Mouse (Mus musculus): ENCODE results near the gene Mllt3.

The Mllt3 gene

GRCm38 (mm10) chr4:87826336-87826735 is 206.8 kb downstream of the Mllt3 start:
- DNase-seq (ENCODE audit: low spot score): no peak

- DNase-seq (ENCODE audit: low spot score): no peak
These were observed 209.5 kb downstream of the Mllt3 start for GRCm38 (mm10) chr4:87823623-87824022.

DNA sequence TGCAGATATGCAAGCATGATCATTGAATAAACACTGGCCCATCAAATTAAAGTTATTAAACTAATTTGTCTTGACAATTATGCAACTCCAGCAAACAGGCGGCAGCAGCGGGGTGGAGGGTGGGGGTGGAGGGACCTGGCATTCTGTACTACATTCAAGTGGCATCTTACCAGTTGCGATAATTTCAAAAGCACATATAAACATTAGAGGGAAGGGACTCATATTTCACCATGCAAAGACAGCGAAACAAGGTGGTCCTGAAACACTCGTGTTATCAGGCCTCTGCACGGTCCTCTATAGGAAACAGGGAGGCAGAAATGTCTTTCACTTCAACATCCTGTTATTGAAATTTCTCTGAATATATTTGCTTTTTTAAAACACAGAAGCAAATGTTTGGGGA is 210.0 kb downstream of the Mllt3 start:
- DNase-seq (ENCODE audit: low spot score): no peak

DNA sequence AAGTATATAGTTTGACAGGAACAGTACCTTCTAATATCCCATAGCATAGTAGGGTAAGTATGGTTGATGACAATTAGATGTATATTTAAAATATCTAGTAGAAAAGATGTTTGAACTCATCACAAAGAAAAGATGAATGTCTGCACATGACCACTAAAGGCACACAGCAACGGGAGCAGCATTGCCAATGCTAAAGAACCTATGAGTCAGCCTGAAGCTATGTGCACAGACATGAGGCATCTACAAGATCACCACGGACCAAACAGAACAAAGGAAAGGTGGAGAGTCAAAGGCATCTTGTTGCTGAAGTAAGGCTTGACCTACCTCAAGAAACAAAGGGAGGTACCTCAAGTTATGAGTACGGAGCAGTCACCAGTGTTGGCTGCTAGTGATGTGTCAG is 212.3 kb downstream of the Mllt3 start:
- DNase-seq (ENCODE audit: low spot score): no peak

DNA sequence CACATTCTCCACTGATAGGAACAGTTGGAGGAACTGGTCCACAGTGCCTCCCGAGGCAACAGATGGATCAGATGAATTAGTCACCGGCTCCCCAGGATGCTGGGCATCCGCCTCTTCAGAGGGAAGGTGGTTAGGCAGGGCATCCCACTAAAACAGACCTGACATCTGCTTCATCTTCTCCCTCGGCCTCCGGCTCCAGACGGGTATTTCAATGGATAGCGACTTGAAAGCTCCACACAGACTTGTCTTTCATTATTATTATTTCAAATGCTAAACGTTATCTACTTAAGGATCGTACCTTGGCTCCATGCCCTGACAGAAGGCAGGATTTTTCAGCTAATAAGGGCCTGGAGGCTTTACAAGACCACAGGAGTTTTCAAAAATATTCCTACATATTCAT is 214.0 kb downstream of the Mllt3 start:
- no peak for DNase-seq (ENCODE audit: low spot score)

GRCm38 (mm10) chr4:87818276-87818675 is 214.9 kb downstream of the Mllt3 start:
- DNase-seq (ENCODE audit: low spot score): no peak

- DNase-seq (ENCODE audit: low spot score): no peak
These were observed 217.6 kb downstream of the Mllt3 start for GRCm38 (mm10) chr4:87815465-87816108.

GRCm38 (mm10) chr4:87811899-87812298 is 221.3 kb downstream of the Mllt3 start:
- no peak for DNase-seq (ENCODE audit: low spot score)

DNA sequence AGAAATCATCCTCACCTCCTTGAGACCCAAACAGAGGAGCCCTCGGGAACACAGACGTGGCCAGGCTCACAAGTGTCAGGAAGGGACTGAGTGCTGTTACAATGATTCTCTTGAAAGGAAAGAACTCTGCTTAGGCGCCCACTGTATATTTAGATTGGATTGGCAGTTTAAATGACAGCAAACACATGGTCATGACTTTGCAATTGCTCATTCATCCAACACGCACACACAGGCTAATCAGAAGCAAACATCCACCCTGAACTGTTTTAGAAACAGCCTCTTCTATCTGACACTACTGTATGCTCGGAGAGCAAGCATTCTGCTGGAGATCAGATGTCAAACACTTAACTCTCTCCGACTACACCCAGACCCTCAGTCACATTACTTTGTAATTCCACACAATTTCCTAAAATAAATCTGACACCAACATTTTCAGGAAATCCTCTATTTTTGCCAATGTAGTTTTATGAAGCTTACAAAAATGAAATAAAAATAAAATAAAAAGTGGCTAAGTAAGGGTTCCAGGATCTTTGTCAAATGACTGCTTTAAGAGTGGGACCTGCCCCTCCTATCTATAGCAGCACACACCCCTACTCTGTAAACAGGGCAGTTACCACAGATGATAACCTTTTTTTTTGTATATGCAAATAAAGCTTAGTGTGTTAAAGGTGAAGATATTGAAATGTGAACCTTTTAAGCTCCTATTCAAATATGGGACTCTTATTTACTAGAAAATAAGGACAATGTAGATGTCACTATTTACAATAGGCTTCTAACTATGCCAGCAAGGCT is 226.8 kb downstream of the Mllt3 start:
- no peak for DNase-seq (ENCODE audit: low spot score)

- DNase-seq (ENCODE audit: low spot score): no peak
These were observed 228.6 kb downstream of the Mllt3 start for GRCm38 (mm10) chr4:87804576-87804975.

DNA sequence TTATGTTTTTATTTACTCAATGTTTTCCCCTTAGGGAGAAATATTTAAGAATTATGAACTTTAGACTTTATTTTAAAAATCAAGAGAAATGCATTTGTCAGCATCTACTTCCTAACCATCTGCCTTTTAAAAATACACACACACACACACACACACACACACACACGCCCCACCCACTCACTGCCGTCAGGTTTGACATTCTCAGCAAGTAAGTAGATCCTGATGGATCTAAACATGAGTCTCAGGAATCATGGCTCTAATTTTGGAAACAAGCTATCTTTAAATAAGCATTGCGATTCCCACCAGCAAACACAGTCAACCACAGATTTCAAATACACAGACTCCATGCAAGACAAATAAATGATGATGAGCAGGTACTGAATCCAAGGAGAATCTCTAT is 229.9 kb downstream of the Mllt3 start:
- no peak for DNase-seq (ENCODE audit: low spot score)

GRCm38 (mm10) chr4:87802140-87802539 is 231.0 kb downstream of the Mllt3 start:
- DNase-seq (ENCODE audit: low spot score): no peak

GRCm38 (mm10) chr4:87801332-87801731 is 231.8 kb downstream of the Mllt3 start:
- DNase-seq (ENCODE audit: low spot score): no peak

DNA sequence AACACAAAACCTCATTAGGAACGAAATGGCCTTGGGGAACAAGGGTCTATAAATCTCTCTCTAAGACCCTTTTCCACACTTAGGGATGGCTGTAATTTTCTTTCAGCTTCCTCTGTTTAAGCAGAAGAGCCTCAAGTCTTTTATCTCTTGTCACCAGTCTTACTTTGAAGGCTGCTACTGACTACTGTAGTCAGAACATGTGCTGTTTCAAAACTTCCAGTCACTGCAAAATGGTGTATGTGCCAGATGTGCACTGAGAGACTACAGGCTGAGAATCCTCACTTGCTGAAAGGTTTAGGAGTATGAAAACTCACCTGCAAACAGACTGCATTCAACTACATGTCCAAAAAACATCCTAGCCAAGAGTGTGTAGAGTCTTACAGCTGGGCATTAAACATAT is 232.9 kb downstream of the Mllt3 start:
- DNase-seq (ENCODE audit: low spot score): no peak

DNA sequence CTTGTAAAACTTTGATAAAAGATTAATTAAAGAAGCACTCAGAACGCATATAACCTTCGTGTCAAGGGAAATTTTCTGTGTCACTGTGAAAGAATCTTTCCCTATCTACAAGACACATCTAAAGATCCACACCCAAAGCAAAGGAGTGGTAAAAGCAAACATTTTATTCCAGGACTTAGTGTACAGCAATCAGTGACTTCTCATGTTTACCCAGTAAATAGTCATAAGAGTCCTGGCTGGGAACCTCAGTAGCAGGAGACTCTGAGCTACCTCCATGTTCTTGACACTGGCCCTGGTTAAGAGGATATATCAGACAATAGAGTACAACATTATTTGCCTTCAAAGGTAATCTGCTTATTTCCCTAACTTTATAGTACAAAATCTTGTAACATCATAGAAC is 233.7 kb downstream of the Mllt3 start:
- DNase-seq (ENCODE audit: low spot score): no peak

DNA sequence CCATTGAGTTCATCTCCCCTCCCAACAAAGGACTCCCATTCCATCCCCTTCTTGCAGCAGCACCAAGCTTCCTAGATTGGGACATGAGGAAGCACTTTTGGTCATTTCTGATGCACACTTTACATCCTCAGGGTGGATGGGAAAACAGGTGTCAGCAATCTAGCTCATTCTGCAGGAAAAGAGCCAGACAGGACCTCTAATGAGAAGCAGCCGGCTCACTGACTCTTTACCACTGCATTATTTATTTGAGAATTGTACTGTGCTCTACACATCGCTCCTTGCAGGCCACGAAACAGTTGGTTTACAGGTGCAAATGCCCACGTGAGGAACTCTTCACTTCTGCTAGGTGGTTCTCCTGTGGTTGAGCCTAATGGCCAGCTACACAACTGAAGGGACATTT is 237.9 kb downstream of the Mllt3 start:
- DNase-seq (ENCODE audit: low spot score): no peak

GRCm38 (mm10) chr4:87794216-87794615 is 238.9 kb downstream of the Mllt3 start:
- no peak for DNase-seq (ENCODE audit: low spot score)

GRCm38 (mm10) chr4:87792511-87792910 is 240.7 kb downstream of the Mllt3 start:
- no peak for DNase-seq (ENCODE audit: low spot score)

DNA sequence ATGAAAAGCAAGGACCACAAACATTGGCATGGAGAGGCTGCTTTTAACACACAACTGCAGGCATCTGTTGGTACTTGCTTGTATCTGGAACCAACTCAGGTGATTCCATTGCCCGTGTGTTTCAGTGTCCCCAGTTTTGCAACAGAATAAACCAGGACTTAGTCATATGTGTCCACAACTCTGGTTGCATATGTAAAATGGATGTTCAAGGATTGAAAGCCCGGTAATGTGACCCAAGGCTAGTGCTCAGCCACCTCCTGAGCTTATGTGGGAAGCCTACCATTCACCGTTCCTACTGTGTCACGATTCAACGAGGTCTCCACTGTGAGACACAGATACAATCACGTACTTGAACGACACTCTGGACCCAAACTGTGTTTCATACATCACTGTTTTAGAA is 243.7 kb downstream of the Mllt3 start:
- DNase-seq (ENCODE audit: low spot score): no peak

DNA sequence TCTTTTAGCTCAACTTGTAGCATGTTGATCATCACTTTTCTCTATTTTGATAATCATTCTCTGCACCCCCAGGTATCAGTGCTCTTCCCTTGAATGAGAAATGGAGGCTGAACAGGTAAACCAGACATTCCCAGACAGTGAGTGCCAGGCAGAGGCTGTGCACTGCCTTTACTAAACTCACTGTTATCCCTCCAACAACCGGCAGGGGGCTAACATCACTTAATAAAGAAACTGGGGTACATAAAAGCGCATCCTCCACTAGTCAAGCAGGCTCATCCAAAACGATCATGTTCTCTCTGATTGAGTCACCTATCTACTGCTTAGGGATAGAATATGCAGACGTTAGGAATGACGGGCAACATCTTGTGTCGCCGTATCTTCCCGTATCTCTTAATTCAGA is 244.5 kb downstream of the Mllt3 start:
- DNase-seq (ENCODE audit: low spot score): peak; percentile 77

DNA sequence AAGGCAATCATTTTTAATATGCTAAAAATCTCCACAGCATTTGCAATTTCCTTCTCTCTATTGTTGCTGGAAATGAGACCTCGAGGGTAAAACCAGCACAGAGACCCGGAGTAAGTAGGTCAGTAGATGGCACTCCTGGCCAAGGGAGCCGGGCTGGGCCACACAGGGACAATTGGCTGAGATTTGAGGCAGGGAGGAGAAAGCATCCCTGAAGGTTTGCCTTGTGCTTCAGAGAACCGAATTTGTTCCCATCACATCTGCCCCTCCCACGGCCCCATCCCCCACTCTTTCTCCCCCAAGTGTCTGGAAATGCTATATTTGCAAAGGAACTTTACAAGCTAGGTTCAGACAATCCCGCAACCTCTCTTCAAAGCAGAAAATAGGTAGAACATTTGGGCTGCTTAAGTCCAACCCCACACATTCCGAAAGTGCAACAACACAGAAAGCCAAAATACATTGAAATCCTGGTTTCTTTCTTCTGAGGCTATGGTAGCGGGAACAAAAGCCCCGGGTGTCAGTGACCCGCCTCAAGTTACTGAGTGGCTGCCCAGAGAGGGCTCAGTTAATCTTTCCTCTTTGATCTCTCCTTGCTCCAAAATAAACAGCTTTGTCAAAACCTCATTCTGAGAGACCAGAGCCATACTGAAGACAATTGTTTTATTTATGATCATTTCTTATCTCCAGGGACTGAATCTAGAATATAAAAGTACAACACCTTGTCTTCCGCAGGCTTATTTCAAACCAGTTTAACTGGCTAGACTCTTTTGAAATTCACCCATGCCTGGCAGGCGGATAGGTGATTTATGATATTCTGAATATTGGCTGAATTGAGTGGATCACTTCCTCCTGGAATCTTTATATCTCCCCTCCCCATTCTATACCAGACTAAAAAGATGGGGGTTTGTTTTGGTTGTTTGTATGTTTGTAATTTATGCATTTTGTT is 247.8 kb downstream of the Mllt3 start:
- DNase-seq (ENCODE audit: low spot score): peak; percentile 87

DNA sequence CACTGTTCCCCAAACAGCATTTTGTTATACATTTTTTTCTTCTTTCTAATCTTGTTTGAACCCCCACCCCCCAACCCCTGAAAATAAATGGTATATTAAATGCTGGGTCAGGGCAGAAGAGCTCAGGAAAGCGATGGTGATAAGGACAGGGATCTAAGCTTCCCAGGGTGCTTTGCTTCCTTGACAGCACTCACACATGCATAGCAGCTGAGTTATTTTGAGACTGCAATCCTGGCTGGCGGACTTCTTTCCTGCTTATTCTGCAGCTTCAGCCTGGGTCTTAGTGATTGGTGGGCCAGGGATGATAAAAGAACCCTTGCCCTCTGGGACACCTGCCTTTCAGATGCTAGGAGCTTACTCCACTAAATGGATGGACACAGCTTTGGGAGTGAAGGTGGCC is 249.4 kb downstream of the Mllt3 start:
- DNase-seq (ENCODE audit: low spot score): no peak

DNA sequence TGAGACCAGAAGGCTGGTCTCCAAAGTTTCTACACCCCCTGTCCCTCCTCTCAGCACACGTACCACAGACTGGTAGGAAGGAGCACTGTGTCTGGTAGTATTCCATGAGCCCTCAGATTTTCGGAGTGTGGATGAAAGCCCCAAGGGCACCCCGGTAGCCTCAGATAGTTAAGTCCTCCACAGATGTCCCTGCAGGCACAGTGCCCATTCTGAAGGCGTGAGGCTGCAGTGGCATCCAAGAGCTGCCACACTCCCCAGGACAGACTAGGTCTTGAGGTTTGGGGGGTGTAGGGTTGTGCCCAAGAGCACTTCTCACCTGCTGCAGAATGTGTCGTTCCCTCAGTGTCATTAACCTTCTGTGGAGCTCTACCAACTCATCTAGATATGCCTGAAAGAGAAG is 251.2 kb downstream of the Mllt3 start:
- DNase-seq (ENCODE audit: low spot score): no peak

Data from embryo, embryonic 10.5 days (tissue).